Mouse (Mus musculus) G1E (cell line): ENCODE results near the gene Cabp2.

ENCODE experiments used
- CTCF ChIP-seq: IDR thresholded peaks from 2 replicates; pipeline ENCODE4 v1.5.1; 2012; ENCODE audit warnings: low read depth, low read length, inconsistent platforms, mixed read lengths
- GATA1 ChIP-seq: IDR thresholded peaks from 2 replicates; pipeline ENCODE4 v1.6.1; 2012; ENCODE audit warnings: borderline replicate concordance, low read length, inconsistent platforms, mixed read lengths
- GATA2 ChIP-seq: IDR thresholded peaks from 2 replicates; pipeline ENCODE4 v1.6.1; 2012; ENCODE audit warnings: low read depth, low read length, inconsistent platforms, borderline replicate concordance
- POLR2AphosphoS5 ChIP-seq: IDR thresholded peaks from 2 replicates; pipeline ENCODE4 v1.6.1; 2012; ENCODE audit warnings: low read depth, low read length, inconsistent platforms; ENCODE audit not compliant: insufficient replicate concordance
- TAL1 ChIP-seq: conservative IDR thresholded peaks from 2 replicates; pipeline ENCODE4 v1.6.1; 2012; ENCODE audit warnings: low read depth, low read length, inconsistent platforms, mixed read lengths

DNA sequence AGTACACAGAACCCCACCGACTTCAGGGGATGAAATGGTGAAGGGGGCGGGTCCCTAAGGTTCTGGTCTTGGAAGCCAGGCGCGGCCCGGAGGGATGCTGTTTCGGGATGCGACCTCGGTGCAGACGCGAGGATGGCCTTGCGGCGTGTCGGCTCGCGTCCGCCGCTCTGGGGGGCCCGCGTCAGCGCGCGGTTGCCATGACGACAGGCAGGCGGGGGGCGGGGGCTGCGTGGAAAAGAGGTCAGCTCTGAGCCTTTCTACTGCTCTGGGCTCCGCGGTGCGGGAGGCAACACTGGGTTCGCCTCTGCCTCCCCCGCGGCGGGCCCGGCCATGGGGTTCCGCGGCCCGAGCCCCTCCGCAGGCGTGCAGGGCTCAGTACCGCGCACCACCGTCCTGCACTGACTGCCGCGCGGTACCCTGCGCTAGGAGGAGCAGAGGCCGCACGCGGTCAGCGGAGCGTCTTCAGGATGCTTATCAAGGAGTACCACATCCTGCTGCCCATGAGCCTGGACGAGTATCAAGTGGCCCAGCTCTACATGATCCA lies 19.4 kb downstream of the Cabp2 start:
- no peak for TF ChIP-seq CTCF
- TF ChIP-seq GATA1 = no peak
- TF ChIP-seq GATA2 = no peak
- TF ChIP-seq POLR2AphosphoS5 = no peak
- TF ChIP-seq TAL1 = no peak
